Mouse (Mus musculus) brain, embryonic 14.5 days (tissue): ENCODE measurements around the gene Cox19.

Experiments used
- CTCF ChIP-seq: fragments of 200-500 bp; IDR thresholded peaks from 2 replicates; pipeline ENCODE4 v1.5.1; 2012; ENCODE audit warnings: inconsistent platforms, mild to moderate bottlenecking, moderate library complexity, borderline replicate concordance; ENCODE audit not compliant: insufficient read depth, insufficient read length; ENCODE audit errors: extremely low read depth
- POLR2A ChIP-seq: fragments of 200-500 bp; IDR thresholded peaks from 2 replicates; pipeline ENCODE4 v1.6.1; 2012; ENCODE audit warnings: mild to moderate bottlenecking, inconsistent platforms, borderline replicate concordance; ENCODE audit not compliant: poor library complexity, insufficient read depth, insufficient read length, severe bottlenecking; ENCODE audit errors: extremely low read depth

GRCm38 (mm10) chr5:139338891-139339290 lies 12.3 kb downstream of the Cox19 start:
- TF ChIP-seq POLR2A = no peak
- no peak for TF ChIP-seq CTCF
